Mouse (Mus musculus) brain, embryonic 14.5 days (tissue): Measurements from ENCODE around the gene Uba3. TPM values are rescaled to one million over a fixed set of nuclear protein-coding genes. Genes with fewer than 3 reads are reported as not detected.
A peak's percentile ranks its signal among the peaks of the same experiment; 100 is the strongest.

Source experiments
- DNase-seq: peaks from one replicate; pipeline ENCODE4 v3.0.0-alpha.2; 2011; ENCODE audit warnings: low read depth
- CTCF ChIP-seq: fragments of 200-500 bp; IDR thresholded peaks from 2 replicates; pipeline ENCODE4 v1.5.1; 2012; ENCODE audit warnings: inconsistent platforms, mild to moderate bottlenecking, moderate library complexity, borderline replicate concordance; ENCODE audit not compliant: insufficient read depth, insufficient read length; ENCODE audit errors: extremely low read depth
- POLR2A ChIP-seq: fragments of 200-500 bp; IDR thresholded peaks from 2 replicates; pipeline ENCODE4 v1.6.1; 2012; ENCODE audit warnings: mild to moderate bottlenecking, inconsistent platforms, borderline replicate concordance; ENCODE audit not compliant: poor library complexity, insufficient read depth, insufficient read length, severe bottlenecking; ENCODE audit errors: extremely low read depth
- polyA plus RNA-seq: library from polyadenylated mRNA; depleted of rRNA; stranded (reverse); fragments of >200 nt; gene quantifications from 2 replicates; pipeline ENCODE4 v1.2.3, GENCODE M21; 2012; rRNA removed

Gene Uba3
- 71.3 and 84.4 TPM in 2 replicates for polyA plus RNA-seq

DNA sequence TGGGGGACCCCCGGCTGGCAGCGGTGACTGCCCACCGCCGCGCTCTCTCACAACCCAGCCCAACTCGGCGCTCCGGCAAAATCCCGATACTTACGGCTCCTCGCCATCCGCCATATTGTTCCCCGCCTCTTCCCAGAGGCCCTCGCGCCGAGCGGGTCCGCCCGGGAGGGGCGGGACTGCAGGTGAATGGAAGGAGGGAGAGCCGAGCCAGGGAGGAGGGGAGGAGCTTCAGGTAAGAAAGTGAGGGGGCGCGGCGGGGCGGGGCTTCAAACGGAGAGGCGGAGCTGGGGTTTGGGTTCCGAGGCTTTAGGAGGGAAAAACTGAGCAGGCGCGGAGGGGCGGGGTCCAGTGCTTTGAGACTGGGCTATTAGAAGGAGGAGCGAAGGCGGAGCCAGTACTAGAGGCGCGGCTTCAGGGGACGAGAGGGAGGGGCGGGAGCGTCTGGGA is at the start of gene Uba3:
Gene Uba3 (minus strand): TSS at position 209 of the 447 bp plus-strand sequence.
- DNase-seq, result peak; percentile 100
- TF ChIP-seq CTCF (no peak), POLR2A (peak; percentile 65; the same call in 1 of the 2 replicates)

DNA sequence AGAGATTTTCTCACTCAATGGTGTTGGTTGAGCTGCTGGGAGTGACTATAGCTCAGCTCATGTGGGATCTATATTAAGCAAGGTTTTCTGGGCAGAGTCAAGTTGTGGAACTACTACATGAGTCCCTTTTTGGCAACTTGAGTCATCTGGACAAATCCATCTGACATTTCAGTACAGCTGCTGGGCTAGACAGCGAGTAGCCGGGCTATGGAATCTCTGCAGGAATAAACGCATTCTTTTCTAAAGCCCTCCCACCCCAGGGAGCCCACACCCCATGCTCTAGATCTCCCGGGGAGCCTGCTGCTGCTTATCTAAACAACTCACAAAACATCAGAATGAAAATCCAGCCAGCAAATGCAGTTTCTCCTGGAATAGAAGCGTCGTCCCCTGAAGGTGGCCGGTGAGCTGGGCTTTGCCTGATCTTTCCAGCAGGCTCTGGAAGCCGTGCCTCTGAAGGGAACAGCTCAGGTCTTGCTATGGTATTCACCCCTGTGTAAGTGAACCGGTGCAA is 47.3 kb upstream of the Uba3 start, which contains the start of gene Lmod3:
Gene Lmod3 (minus strand): TSS at position 49 of the 511 bp plus-strand sequence.
- DNase-seq, result no peak
- TF ChIP-seq CTCF (no peak), POLR2A (no peak)

DNA sequence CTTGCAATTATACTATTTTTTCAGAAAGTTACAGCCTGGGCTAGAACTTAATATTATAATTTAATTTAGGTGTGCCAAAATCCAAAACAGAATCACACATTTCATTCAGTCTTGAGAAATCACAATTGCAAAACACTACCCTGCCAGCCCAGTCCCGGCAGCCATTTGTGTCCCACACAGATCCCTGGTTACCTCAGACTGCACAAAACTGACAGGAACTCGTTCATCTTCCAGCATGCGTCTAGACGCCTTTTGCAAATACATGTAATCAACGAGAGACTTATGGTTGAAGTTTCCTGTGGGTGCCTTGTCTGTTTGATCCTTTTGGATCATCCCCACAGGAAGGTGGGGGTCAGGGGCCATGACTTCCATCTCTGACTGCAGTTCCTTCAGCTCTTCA is 46.6 kb upstream of the Uba3 start:
- DNase-seq, result no peak
- TF ChIP-seq CTCF (no peak), POLR2A (no peak)

DNA sequence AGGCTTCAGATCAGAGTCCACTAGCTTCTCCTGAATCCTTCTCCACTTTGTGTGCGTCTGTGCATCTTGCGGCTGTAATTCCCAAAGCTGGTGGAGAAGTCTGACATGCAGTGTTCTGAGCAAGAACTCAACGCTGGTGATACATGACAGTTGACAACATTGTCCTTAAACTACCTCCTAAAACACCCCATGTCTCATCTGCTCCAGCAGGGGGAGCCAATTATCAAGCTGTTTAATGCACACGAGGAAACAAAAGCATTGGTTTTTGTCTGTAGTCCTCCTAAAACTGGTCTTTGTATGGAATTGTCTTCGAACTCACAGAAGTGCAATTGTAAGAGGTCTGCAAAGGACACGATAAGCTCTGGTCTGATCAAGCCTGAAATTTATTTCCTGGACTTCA is 45.5 kb upstream of the Uba3 start:
- TF ChIP-seq POLR2A (no peak), CTCF (peak; percentile 63; the same call in 1 of the 2 replicates)
- peak; percentile 80 for DNase-seq

DNA sequence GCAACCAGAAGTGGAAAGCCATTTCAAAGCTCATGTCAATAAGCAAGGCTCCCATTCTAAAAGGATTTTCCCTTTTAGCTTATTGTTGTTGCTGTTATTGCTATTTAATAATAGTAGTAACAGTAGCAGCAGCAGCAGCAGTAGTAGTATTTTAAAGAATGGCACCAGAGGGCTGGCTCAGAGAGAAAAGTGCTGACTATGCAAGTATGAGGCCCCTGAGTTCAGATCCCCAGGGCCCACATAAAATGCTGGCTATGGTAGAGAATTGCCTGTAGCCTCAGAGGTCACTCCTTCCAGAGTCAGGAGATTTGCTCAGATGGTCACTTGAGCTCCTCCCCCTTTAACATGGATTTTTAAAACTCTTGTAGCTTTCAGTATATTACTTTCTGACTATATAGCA is 39.8 kb upstream of the Uba3 start:
- DNase-seq, result no peak
- TF ChIP-seq POLR2A (no peak), CTCF (no peak)

DNA sequence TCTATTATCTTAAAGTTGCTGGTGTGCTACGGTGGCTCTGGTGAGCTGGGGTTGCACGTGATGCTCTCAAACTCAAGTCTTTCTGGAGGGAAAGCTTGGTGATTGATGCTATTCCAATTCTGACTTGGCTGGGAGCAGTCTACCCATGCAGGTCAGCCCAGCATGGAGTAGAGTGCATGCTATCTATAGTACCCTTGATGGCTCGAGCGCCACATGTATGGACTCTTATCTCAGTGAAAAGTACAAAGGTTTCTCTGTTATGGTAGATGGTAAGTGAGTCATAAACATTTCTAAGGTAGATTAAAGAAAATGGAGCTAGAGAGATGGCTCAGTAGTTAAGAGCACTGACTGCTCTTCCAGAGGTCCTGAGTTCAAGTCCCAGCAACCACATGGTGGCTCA is 37.1 kb upstream of the Uba3 start:
- TF ChIP-seq CTCF, result no peak
- no peak for TF ChIP-seq POLR2A
- DNase-seq, result no peak

DNA sequence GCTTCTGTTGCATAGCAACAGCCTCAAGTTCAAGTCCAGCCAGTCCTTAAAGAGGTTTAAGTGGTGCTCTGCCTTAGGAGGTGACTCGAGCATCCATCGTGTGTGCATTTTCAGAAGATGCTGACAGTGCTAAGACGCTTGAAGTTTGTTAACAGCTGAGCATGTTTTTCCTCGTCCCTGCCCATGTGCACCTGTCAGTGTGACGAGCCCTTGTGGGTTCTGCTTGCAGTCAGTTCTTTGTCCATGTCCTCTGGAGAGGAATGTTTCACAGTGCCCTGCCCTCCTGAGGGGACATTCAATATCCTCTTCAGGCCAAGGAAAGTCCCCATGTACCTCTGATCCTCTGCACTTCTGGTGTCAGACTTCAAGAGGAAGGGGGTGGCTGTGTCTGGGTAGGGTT is 34.6 kb upstream of the Uba3 start:
- no peak for DNase-seq
- TF ChIP-seq POLR2A (no peak), CTCF (no peak)

DNA sequence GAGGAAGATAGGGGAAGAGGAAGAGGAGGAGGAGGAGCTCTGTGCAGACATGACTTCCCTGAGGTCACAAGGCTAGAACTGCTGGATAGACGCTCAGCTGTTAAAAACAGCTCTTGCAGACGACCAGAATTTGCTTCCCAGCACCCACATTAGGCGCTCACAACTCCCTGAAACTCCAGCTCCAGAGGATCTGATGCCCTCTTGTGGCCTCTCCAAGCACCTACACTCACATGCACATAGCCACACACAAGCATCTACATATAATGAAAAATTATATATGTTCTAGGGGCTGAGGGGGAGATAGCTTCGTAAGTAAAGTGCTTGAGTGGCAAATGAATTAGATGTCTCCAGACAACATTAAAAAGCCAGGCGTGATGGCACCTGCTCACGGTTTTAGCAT is 33.9 kb upstream of the Uba3 start:
- DNase-seq, result no peak
- TF ChIP-seq CTCF, result peak; percentile 12; the same call in 1 of the 2 replicates
- TF ChIP-seq POLR2A, result no peak

DNA sequence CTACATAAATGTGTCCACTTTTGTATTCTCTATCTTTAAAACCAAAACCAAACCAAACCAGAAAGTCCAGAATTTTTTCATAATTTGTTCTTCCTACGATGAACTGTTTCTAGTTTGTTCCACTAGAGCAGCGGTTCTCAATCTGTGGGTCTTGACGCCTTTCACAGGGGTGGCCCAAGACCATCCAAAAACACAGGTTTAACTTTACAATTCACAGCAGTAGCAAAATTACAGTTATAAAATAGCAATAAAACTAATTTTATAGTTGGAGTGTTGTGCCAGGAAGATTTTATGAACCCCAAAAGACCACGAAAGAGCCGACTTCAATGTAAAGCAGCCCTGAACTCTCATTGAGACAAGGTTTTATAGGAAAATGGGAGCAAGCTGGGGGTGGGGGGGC is 30.6 kb upstream of the Uba3 start:
- TF ChIP-seq POLR2A (no peak), CTCF (no peak)
- no peak for DNase-seq

DNA sequence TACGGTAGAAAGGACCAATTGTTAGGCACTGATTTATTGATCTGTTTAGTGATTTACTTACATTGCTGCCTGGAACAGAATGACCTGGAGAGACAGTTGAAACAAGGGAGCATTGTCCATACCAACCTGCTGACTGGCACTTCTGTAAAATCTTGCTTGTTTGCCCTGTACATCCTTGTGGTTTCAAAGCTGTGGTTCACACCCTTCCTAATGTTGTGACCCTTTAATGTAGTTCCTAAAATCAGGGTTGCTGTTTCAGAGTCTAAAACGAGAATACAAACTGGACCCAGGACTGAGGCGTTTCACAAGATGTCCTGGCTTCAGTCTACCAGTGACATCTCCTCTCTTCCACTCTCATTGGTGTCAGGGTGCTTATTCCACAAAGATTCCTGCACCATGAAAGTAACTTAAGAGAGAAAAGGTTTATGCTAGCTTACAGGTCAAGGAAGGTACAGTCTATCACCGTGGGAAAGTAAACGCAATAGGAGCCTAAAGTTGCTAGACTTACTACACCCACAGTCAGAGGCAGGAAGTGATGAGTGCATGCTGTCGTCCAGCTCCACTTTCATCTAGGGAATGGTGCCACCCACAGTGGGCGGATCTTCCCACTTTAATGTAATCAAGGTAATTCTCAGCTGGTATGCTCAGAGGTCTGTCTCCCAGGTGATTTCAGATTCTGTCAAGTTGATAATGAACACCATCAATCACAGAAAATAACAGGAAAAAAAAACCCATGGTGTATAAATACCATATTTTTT is 29.6 kb upstream of the Uba3 start:
- DNase-seq, result no peak
- TF ChIP-seq POLR2A (no peak), CTCF (no peak)

DNA sequence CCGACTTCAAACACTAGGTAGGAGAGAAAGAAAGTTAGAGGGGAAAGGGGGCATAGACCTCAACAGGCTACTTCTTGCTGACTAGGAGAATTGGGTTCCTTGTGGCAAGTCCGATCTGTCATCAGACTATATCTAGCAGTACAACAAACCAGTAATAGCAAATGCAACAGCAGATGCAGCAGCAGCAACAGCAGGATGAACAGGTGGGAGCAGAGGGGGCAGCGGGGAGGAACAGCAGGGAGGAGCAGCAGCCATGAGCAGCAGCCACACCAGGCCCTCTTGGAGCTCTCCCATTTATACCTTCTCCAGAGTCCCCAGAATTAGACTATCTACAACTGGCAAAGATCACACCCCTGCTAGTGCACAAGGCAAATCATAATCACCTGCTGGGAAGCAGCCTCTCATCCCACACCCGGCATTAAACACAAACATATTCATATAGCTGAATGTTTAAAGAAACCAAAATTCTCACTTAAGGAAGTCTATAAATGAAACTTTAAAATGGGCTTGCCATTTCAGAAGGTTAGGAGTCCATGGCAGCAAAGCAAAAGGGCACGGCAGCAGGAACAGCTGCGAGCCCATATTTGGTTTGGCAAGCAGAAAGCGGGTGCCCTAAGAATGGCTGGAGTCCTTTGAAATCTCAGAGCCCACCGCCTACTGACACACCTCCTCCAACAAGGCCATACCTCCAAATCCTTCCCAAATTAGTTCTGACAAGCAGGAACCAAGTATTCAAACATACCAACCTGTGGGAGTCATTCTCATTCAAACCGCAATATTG is 21.8 kb upstream of the Uba3 start:
- no peak for TF ChIP-seq POLR2A
- no peak for TF ChIP-seq CTCF
- no peak for DNase-seq

DNA sequence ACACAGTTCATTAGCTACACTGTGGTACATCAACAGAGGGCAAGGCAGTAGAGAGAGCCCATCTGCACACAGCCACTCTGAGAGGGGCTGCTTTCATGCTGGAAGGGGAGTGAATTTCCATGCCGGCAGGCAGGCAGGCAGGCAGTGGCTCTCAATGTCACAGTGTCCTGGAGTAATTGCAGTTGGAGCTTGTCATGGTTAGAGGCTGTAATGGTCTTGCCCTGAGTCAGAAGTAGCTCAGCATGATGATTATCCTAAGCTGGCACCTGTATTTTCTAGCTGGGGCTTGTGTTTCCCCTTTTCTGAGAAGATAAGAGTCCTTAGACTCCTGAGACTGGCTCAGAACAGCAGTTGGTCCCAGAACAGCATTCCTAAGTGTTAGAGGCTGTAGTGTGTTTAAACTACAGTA is 20.6 kb upstream of the Uba3 start:
- DNase-seq, result peak; percentile 47
- TF ChIP-seq CTCF (no peak), POLR2A (no peak)

DNA sequence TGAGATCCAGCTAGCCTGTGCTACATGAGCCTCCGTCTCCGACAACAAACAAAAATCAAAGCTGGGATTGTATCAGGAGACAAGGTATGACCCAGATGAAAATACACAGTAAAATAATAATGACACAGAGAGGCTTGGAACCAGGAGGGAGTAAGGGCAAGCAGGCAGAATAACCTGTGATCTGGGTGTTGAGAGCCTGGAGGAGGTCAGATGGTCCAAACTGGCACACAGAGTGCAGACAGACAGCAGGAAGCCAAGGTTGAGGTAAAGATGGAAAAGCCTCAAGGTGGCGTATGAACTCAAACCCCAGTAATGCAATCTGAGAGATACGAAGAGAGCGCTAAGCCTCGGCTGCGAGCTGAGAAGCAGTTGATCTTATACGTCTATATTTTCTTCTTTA is 19.1 kb upstream of the Uba3 start:
- no peak for DNase-seq
- TF ChIP-seq POLR2A (no peak), CTCF (no peak)

DNA sequence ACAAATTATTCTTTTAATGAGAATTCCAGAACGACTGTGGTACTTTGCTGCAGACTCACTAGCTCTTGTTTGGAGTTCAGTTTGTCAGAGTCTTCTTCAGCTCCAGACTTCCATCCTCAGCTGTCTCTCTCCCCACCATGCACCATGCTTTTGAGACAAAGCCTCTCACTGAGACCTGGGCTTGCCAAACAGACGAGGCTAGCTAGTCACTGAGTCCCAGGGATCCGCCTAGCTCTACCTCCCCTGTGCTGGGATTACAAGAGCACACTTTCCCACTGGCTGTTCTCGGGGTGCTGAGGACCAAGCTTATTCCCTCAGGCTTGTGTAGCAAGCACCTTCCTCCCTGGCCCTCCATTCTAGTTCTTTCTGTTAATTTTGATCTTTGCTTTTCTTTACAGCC is 18.1 kb upstream of the Uba3 start:
- DNase-seq, result no peak
- TF ChIP-seq POLR2A (no peak), CTCF (no peak)

DNA sequence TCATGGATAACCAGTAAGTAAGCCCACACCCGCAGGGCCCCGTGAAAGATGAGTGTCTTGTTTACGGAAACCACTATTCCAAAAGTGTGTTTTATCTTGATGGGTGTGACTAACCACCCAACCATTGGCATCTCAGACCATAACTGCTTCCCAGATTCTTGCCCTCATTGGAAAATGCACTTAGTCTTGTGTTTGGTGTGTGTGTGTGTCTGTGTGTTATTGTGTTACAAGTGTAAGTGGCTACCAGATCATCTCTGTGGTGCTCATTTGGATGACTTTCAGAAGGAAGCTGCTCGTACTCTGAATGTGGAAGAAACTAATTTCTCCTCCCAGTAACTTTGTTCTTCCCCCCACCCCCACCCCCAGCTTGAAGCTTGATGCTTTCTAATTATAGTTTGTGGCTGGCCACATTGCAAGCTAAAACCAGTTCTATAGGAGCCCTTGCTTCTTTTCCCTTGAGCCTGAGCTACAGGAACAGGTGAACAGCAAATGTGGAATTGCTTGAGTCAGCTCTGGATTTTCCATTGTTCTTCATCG is 17.6 kb upstream of the Uba3 start:
- TF ChIP-seq CTCF, result no peak
- no peak for TF ChIP-seq POLR2A
- no peak for DNase-seq
